Mouse (Mus musculus) left cerebral cortex, adult 18-20 months (tissue): Measurements from ENCODE around the gene Fbxo27. TPM values are rescaled to one million over a fixed set of nuclear protein-coding genes. Genes with fewer than 3 reads are reported as not detected.
"Not testable (repeated sequence)": the region's sequence is repeated elsewhere in the genome, so short reads cannot be mapped to it uniquely, and the experiment has no call there.

Source experiments
- DNase-seq, 2 experiments: peaks; one replicate each; pipeline ENCODE4 v3.0.0; 2021 to 2022; ENCODE audit warnings: low spot score in 2 of 2, mixed read lengths in 1 of 2
- total RNA-seq, 2 experiments: library from RNA; stranded (reverse); gene quantifications; 2 replicates each; pipeline ENCODE4 v1.2.3; 2021

The Fbxo27 gene
- total RNA-seq, 2 experiments from 2014 or later = 24.6 TPM

DNA sequence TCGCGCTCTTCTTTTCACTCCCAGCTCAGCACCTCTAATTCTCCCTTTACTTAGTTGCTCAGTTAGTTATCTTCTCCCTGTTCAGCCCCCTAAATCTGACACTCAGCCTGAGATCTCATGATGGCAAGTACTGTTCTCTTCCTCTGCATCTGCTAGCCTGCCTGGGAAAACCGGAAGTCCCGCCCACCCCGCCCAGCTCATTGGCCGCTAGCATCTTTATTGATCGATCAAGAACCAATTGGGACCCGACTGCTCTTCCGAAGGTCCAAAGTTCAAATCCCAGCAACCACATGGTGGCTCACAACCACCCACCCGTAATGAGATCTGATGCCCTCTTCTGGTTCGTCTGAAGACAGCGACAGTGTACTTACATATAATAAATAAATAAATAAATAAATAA is 8.7 kb downstream of the Fbxo27 start:
- DNase-seq = not testable (repeated sequence)

- no peak for DNase-seq
Observed at GRCm38 (mm10) chr7:28702601-28703143, 10.0 kb downstream of the Fbxo27 start.

DNA sequence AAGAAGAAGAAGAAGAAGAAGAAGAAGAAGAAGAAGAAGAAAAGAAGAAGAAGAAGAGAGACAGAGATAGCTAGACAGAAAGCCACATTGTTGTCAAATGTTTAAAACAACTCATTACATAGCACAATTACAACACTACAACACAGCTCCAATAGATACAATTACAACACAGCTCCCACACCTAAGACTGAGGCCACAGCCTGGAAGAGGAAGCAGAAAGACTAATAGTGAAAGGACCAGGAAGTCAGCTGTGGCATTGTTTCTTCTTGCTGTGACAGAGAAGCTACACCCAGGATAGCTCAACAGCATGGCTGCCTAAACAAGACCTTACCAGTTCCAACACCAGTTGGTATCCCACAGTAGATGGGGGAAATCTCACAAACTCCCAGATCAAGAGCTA is 16.8 kb downstream of the Fbxo27 start:
- DNase-seq = no peak

- DNase-seq = no peak
Observed at GRCm38 (mm10) chr7:28710962-28711361, 18.3 kb downstream of the Fbxo27 start.

GRCm38 (mm10) chr7:28714667-28715066 is 22.0 kb downstream of the Fbxo27 start:
- DNase-seq = peak; percentile 40 to 50

DNA sequence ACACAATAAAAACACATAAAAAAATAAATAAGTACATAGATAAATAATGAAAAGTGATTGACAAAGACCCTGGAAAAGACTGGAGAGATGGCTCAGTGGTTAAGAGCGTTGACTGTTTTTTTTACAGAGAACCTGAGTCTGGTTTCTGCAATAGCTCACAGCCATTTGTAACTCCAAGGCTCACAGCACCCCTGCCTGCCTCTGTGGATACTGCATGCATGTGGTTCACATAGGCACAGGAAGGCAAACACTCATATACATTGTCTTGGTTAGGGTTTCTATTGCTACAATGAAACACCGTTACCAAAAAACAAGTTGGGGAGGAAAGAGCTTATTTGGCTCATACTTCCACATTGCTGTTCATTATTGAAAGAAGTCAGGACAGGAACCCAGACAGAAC is 22.9 kb downstream of the Fbxo27 start:
- DNase-seq = no peak

- peak; percentile 21 to 22 for DNase-seq
Observed at GRCm38 (mm10) chr7:28716590-28717281, 24.1 kb downstream of the Fbxo27 start, which contains the start of gene Fbxo17. Fbxo17 (plus strand) TSS chr7:28716804.

DNA sequence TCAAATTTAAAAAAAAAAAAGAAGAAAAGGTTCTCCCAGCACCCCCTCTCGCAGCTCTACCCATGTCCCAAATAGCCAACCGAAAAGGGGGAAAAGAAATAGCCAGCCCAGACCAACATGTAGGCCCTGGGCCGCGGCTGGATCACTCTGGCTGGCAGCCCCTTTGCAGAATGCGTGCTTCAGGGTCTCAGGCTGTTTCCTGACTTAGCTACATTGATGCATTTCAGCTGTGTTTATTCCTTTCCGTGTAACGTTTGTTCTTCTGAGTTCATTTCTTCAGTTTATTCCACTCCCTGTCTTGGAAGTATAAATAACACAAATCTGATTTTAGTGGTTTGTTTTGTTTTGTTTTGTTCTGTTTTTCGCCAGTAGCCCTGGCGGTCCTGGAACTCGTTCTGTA is 25.1 kb downstream of the Fbxo27 start:
- DNase-seq = no peak

GRCm38 (mm10) chr7:28719159-28719558 is 26.5 kb downstream of the Fbxo27 start:
- DNase-seq = no peak

GRCm38 (mm10) chr7:28719650-28720049 is 27.0 kb downstream of the Fbxo27 start:
- no peak for DNase-seq

GRCm38 (mm10) chr7:28720753-28721537 is 28.3 kb downstream of the Fbxo27 start:
- DNase-seq = no peak

DNA sequence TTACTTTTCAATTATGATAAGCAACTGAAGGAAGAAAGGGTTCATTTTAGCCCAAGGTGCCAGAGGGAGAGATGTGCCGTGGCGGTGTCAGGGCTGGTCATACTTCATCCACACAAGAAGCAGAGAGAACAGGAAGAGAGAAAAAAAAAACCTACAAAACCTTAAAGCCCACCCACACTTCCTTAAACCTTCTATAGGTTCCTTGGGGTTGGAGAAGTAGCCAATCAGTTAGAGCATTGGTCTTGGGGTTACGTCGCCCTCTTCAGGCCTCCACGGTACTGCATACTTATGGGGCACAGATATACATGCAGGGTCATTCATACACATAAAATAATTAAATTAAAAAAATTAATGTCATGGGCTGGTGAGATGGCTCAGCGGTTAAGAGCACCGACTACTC is 29.4 kb downstream of the Fbxo27 start:
- no peak for DNase-seq

GRCm38 (mm10) chr7:28724613-28725012 is 32.0 kb downstream of the Fbxo27 start:
- DNase-seq = no peak

DNA sequence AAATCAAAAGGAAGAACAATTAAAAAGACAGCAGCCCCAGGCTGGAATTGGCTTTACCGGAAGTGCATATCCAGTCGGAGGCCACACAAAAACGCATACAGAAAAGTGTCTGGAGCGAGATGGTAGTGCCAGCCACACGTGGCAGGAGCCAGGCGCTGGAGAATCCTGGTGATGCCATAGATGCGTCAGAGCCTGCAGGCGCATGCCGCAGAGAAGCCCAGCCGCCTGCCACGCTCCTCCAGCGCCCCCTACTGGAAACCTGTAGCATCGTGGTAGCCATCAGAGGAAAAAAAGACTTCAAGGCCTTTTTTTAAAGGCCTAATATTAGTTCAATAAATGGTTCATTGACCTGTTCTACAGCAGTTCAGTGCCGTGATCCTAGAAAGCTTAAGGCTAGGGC is 34.0 kb downstream of the Fbxo27 start:
- peak; percentile 87 to 93 for DNase-seq

- peak; percentile 52 to 60 for DNase-seq
Observed at GRCm38 (mm10) chr7:28727649-28728340, 35.1 kb downstream of the Fbxo27 start.

DNA sequence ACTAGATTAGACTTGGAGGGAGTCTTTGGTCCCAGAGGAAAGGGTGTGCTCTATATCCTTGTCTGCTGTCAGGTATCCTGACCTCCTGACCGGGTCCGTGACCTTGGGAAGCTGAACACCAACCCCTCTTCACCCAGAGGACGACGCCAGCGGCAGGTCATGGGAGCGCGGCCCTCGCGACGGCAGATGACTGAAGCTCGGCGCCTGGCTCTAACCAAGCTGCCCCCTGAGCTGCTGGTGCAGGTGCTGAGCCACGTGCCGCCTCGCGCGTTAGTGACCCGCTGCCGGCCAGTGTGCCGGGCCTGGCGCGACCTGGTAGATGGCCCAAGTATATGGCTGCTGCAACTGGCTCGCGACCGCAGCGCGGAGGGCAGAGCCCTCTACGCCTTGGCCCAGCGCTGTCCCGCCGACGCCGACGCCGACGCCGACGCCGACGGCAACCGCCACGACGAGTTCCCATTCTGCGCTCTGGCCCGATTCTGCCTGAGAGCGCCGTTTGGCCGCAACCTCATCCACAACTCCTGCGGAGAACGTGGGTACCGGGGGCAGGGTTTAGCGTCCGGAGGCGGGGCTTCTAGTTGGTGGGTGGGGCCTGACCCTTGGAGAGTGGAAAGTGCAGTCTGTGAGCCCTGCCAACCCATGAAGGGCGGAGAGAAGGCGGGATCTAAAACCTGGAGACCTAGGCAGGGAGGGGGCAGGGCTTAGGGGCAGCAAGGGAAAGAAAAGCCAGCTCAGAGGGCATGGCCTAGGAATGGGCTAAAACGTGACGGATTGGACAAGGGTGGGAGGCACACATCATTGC is 39.9 kb downstream of the Fbxo27 start:
- peak in 1 of 2 experiments; percentile 36 for DNase-seq

GRCm38 (mm10) chr7:28733211-28733610 is 40.6 kb downstream of the Fbxo27 start:
- no peak for DNase-seq

- DNase-seq = no peak
Observed at GRCm38 (mm10) chr7:28735701-28736100, 43.1 kb downstream of the Fbxo27 start.

GRCm38 (mm10) chr7:28739829-28740228 is 47.2 kb downstream of the Fbxo27 start:
- DNase-seq = no peak

GRCm38 (mm10) chr7:28740949-28741348 is 48.3 kb downstream of the Fbxo27 start:
- DNase-seq = no peak

DNA sequence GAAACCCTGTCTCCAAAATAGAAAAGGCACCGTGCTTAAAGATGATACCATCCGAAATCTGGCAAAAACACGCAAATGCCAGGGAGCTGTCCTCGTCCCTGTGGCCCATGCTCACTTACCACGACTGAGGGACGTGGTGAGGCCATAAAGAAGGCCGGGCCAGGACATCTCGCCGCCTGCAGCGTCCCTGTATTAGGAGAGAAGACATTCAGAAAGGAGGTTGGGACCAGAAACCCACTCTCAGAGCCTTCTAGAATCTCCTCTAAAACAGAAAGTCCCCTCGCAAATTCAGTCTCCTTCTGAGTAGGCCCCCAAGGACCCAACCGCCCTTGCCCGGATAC is 48.7 kb downstream of the Fbxo27 start:
- DNase-seq = no peak
